Mouse (Mus musculus) spleen, postnatal 4 days (tissue): ENCODE measurements at regions not wholly inside any gene's neighbourhood (a gene's known extent, or its start where the extent isn't known, plus 50 kb on each side); places are given as distances from the start of the nearest gene placed in this dataset.

Experiments
- DNase-seq, 2 experiments: peaks; one replicate each; pipeline ENCODE4 v3.0.0; 2022; ENCODE audit warnings: low spot score in 2 of 2

DNA sequence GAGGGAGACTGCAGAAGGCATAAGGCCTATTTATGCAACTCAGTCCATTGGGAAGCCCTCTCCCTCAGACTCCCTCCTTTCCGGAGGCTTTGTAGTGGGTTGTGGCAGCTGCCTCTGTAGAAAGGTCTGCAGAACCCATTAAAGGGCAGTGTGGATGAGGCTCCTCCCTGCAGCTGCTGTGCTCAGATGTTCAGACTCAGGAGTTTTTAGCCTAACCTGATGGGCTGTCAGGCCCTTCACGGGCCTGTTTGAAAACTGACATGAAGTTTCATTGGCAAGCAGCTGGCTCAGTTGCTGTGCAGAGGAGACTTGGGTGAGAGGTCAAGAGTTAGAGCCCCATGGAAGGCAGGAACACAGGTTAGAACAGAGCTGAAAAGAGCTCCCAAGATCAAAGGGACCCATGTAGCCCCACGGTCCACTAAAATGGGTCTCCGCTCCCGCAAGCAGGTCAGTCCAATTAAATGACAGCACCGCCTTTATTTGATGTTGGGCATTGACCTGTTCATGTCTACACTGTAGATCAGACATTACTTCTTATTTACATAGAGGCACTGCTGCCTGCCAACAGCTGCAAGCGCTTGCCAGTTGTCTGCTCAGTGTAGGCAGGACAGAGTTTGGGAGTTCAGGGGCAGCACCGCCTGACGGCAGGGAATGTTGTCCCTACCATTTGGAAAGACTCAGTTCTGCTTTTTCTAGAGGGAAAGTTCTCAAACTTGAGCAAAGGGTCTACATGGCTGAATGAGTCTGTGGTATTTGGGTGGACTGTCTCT, 53.8 kb upstream of the Usp46 start:
- no peak for DNase-seq

DNA sequence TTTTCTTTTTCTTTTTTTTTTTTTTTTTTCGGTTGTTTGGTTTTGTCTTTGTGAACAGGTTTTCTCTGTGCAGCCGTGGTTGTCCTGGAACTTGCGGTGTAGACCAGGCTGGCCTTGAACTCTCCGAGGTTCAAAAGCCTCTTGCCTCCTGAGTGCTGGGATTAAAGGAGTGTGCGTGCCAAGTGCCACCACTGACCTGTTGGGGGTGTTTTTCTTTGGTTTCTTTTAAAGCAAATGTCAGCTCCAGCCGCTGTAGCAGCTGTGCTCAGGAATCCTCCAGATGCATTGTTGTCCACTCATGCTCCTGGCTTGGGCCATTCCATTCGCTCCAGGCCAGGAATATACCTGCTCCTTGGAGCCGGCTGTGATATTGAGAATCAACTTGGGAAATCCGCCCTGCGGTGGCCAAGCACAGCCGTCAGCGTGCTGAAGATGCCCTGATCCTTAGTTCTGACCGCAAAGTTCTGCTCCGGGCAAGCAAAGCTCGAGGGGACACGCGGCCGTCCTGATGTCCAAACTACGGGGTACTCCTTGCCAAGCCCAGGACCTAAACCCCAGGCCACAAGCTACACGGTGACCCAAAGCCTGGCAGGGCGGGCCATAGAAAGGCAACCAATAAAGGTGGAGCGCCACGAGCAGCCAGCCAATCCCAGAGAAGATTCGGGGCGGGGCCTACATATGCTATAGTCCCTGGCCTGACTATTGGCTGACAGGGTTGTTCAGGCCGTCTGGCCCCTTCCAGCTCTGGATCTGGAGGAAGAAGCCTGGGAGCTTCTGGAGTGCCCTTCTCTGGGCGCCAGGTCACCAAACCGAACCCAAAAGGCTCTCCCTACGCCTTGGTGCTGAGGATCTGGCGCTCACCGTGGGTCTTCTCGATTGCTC, 58.0 kb upstream of the Usp46 start:
- DNase-seq: peak; percentile 73 to 79

DNA sequence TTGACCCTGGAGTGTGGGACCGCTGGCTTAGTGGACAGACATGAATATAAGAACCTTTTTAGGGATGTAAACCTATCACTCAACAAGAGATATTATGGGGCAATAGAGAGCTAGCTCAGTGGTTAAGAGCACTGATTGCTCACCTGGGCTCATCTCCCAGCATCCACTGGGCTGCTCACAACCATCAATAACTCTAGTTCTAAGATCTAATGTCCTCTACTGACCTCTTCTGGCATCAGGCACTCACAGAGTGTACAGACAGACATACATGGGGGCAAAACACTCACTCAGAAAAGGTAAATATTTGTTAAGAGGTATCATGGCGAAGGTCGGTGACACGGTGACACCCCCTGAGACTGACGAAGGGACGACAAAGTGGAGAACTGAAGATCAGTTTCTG, 59.3 kb upstream of the Usp46 start:
- no peak for DNase-seq

DNA sequence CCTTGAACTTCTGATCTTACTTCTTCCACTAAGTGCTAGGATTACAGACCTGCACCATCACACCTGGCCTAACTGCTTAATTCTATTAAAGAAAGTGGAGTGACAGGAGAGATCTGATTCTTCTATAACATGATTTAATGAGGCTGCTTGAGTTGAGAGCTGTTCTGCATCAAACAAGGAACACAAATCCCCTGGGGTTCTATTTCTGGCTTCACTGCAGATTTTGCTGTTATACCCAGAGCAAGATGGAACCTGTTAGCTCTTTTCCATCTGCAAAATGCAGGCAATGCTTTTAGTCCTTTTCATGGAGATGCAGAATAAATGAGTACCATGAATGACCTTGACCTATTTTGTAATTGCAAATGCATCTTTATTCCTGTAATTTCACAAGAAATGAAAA, 61.4 kb upstream of the Usp46 start:
- no peak for DNase-seq

DNA sequence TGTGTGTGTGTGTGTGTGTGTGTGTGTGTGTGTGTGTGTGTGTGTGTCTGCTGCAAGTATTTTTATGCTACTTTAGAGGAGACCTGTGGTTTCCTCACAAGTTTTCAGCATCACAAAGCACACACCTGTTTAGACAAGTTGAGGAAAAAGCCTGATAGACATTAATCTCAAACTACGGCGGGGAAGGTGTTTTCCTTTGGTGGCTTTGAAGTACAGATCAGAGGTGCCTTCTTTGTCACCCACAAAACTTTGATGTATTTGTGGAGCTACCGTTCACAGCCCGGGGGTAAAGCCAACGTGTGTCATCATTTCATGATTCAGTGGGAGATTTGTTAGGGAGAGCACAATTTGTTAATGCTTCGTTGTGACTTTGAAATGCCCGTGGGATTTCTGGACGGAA, 62.4 kb upstream of the Rasl11b start:
- no peak for DNase-seq

DNA sequence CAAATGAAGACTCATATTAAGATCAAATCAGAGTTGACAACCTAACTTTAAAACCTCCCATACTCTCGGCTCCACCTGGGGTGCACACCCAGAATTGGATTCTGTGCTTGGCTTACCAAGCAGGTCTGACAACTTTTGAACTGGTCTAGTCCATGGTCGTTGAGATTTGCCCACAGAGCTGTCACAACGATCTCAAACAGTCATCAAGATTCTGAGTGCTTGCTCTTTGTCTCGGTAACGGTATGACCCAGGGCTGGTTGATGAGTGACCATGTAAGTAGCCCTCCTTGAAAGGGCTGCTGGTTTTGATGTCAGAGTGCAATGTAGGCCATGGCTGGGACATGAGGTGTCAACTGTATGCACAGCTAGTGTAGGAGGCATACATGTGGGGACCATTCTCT, 58.7 kb upstream of the Rasl11b start:
- no peak for DNase-seq

DNA sequence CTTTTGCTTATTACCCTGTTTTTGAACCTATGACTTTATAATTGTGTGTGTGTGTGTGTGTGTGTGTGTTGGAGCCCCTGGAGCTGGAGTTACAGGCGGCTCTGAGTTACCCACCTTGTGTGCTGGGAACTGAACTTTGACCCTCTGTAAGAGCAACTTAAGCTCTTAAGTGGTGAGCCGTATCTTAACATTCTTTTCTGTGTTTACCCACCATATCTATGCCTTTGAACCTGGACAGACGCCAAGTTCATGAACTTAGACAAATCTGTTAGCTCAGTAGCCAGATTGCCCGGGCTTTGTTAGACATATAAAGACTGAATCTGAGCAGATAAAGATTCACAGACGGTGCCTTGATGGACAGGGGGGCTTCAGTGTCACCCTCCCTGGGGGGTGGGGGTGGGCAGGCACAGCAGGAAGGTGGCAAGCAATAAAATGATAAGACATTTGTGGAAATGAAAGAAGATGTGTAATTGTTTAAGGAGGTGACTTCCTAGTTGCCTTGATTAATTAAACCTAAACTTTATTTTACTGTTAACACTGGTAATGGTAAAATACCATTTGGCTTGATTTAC, 58.1 kb upstream of the Rasl11b start:
- DNase-seq: no peak

DNA sequence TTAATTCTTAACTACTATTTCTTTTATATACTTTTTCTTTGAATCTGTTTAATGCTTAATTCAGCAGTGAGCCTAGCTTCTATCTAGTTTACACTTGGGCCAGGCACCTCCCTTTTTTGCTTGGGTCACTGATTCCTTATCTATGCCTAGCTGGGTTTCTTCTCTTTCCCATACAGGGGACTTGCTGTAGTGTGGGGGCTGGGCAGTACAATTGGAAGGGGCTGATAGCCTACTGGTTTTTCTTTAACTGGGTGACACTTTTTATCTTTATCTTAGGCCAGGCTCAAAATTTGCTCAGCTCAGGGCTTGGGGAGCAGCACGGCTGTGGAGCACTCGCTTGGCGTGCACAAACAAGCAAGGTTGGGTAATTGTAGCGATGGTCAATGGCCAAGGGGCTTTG, 51.1 kb upstream of the Rasl11b start:
- no peak for DNase-seq

DNA sequence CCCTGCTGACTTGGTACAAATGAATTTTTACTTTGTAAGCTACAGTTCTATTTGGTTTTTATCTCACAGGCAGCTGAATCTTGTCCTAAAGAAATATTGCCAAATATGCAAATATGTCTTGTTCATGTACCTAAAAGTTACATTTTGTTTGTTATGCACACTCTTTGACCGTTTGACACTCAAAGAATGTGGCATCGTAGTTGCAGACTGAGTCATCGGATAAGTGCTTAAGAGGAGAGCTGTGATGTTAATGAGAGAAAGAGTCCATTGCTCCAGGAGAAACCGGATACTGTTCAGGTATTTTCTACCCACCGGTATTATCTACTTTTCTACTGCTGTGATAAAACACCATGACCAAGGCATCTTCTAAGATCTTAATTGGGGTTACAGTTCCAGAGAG, 50.3 kb upstream of the Rasl11b start:
- DNase-seq: no peak
